Comparison of ENCODE assay signal across 30 mouse cellular contexts in the genomic region with DNA sequence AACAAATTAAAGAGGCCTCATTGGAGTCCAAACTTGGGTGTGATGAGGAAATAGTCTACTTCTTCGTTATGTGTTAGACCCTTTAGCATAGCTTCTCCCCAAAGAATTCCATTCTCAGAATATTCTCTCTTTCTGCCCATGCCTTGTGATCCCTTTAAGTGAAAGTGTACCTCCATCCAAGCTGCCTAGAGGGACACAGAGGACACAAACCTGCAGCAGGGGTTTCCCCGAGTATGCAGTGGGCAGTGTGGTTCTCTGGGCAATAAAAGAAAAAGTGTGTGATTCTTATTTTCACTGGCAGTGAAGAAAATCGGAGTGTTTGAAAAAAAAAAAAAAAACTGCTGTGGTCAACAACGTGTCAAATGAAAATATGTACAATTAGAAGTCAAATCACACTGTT.
"Had no signal": no experiment of that assay in that cellular context is flagged by ENCODE, and none has a peak within 500 bp of the region (broad histone marks: within the 10 kb centered on the region; RNA-seq: fewer than 3 reads in every experiment).

No protein-coding gene starts in this region.

- ATAC-seq: liver, embryonic 12.5 days; liver, postnatal 0 days; lung, postnatal 0 days; midbrain, embryonic 13.5 days; midbrain, embryonic 16.5 days had no signal

- DNase-seq: left cerebral cortex, postnatal 4 days; liver; liver, embryonic 13.5 days; liver, postnatal 0 days; lung, adult 18-20 months; lung, adult 2 months; lung, embryonic 14.5 days; lung, postnatal 10 days; lung, postnatal 14 days; lung, postnatal 36 days; lung, postnatal 4 days; midbrain, embryonic 14.5 days had no signal

- H3K27me3 ChIP-seq: limb, embryonic 12.5 days; limb, embryonic 13.5 days; limb, embryonic 15.5 days; liver, embryonic 12.5 days; liver, embryonic 13.5 days; liver, embryonic 15.5 days; lung, embryonic 15.5 days; megakaryocyte, embryonic 14.5 days; midbrain, embryonic 12.5 days; midbrain, embryonic 13.5 days; neural tube, embryonic 12.5 days had no signal

- H3K9ac ChIP-seq: limb, embryonic 12.5 days; limb, embryonic 13.5 days; limb, embryonic 15.5 days; liver, embryonic 12.5 days; liver, embryonic 13.5 days; liver, embryonic 14.5 days; liver, embryonic 15.5 days; liver, postnatal 0 days; lung, embryonic 14.5 days; lung, embryonic 15.5 days; midbrain, embryonic 12.5 days; midbrain, embryonic 13.5 days; neural tube, embryonic 12.5 days had no signal

- H3K9me3 ChIP-seq: limb, embryonic 10.5 days; limb, embryonic 12.5 days; limb, embryonic 13.5 days; limb, embryonic 15.5 days; liver, embryonic 12.5 days; liver, embryonic 13.5 days; liver, embryonic 15.5 days; lung, embryonic 15.5 days; midbrain, embryonic 10.5 days; midbrain, embryonic 12.5 days; midbrain, embryonic 13.5 days; neural tube, embryonic 12.5 days had no signal

- H3K4me3 ChIP-seq: limb, embryonic 10.5 days; limb, embryonic 12.5 days; limb, embryonic 13.5 days; limb, embryonic 15.5 days; liver, embryonic 12.5 days; liver, embryonic 13.5 days; liver, embryonic 15.5 days; lung, embryonic 15.5 days; megakaryocyte, embryonic 14.5 days; midbrain, embryonic 10.5 days; midbrain, embryonic 12.5 days; midbrain, embryonic 13.5 days; myocyte; neural tube, embryonic 12.5 days had no signal

- H3K4me2 ChIP-seq: limb, embryonic 12.5 days; limb, embryonic 13.5 days; limb, embryonic 15.5 days; liver, embryonic 11.5 days; liver, embryonic 12.5 days; liver, embryonic 13.5 days; liver, embryonic 15.5 days; lung, embryonic 14.5 days; lung, embryonic 15.5 days; midbrain, embryonic 12.5 days; midbrain, embryonic 13.5 days; neural tube, embryonic 12.5 days had no signal

- H3K4me1 ChIP-seq: limb, embryonic 10.5 days; limb, embryonic 12.5 days; limb, embryonic 13.5 days; limb, embryonic 15.5 days; liver, embryonic 12.5 days; liver, embryonic 13.5 days; liver, embryonic 15.5 days; lung, embryonic 15.5 days; megakaryocyte, embryonic 14.5 days; midbrain, embryonic 10.5 days; midbrain, embryonic 12.5 days; midbrain, embryonic 13.5 days; neural tube, embryonic 12.5 days had no signal

- H3K36me3 ChIP-seq: limb, embryonic 10.5 days; limb, embryonic 12.5 days; limb, embryonic 13.5 days; limb, embryonic 15.5 days; liver, embryonic 12.5 days; liver, embryonic 13.5 days; liver, embryonic 15.5 days; lung, embryonic 15.5 days; midbrain, embryonic 10.5 days; midbrain, embryonic 12.5 days; midbrain, embryonic 13.5 days; neural tube, embryonic 12.5 days had no signal

- H3K27ac ChIP-seq: limb, embryonic 10.5 days; limb, embryonic 12.5 days; limb, embryonic 13.5 days; limb, embryonic 15.5 days; liver, embryonic 12.5 days; liver, embryonic 13.5 days; liver, embryonic 14.5 days; liver, embryonic 15.5 days; lung, embryonic 15.5 days; macrophage; midbrain, embryonic 10.5 days; midbrain, embryonic 12.5 days; midbrain, embryonic 13.5 days; neural tube, embryonic 12.5 days had no signal
